Mouse (Mus musculus): ENCODE data around the gene Krt90.
"Not testable (repeated sequence)": the region's sequence is repeated elsewhere in the genome, so short reads cannot be mapped to it uniquely, and the experiment has no call there.

Krt90 gene

DNA sequence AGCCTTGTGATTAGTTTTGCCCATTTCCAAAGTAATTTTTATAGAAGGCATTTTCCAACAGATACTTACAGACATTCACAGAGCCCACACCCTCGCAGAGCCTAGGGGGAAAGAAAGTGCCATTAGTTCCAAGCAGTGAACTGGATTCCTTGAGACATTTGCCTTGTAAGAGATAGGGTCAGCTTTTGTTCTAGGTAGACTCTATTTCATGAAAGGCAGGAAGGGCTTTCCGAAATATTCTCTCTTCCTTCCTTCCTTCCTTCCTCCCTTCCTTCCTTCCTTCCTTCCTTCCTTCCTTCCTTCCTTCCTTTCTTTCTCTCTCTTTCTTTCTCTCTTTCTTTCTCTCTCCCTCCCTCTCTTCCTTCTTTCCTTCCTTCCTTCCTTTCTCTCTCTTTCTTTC is 45.6 kb downstream of the Krt90 start, which contains the start of gene Gm49425:
Gm49425 (minus strand) TSS at position 101 of the 400 bp plus-strand sequence.
- DNase-seq (ENCODE audit: low spot score) = not testable (repeated sequence)

- no peak for DNase-seq (ENCODE audit: low spot score)
Observed at GRCm38 (mm10) chr15:101508247-101508646, 54.5 kb downstream of the Krt90 start.

DNA sequence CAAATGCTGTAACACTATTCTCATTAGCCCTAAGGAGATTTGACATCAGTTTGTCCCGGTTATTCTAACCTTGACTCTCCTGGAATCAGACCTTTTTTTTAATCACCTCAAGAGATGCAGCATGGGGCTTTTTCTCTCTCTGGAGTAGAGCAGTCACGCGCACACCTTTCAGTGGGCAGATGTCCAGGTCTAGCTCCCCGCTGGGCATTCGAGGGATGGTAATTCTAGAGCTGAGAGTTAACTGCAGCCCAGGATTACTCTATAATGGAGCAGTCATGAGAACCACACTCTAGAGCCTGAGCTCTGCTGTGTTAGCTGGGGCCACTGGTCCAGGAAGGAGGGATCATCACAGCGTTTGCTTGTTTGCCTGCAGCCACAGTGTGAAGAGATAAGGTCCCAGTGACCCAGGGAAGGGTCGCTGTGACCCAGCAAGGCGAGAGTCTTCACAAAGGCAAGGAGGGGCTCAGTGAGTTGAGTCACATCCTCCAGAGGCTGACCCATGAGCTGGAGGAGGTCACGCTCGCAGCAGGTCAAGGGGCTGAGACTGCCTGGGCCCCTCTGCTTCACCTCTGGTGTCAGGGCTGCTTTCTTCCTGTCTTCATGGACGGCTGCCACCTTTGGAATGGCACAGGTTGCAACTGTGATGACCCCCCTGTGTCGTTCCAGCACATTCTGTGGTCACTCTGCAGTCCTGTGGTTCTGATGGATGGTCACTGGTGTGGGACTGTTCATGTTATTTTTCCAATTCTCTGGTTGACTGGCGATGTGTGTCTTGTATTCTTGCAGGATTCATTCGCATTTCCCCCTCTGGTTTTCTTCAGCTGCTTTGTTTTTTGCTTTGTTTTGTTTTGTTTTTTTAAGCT is 55.6 kb downstream of the Krt90 start:
- no peak for DNase-seq (ENCODE audit: low spot score)
